In the genomic region with DNA sequence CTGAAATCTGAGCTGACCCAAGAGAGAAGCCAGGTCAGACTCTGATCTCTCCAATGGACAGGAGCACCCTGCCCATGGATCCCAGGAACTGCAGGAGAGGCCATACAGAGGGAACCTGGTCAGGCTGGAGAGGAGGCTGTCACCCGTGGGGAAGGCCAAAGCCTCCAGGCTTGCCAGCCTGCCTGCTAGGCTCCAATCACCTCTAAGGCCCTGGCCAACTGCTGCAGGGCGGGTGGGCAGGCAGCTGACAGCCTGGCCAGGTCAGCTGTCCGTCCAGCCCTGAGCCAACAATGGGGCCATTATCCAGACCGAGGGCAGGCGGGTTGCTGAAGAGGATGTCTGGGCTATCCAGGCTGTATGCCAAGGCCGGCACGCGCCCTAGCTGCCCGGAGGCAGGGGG, we compare ENCODE assay signal across 10 mouse cellular contexts. TPM values are rescaled to one million over a fixed set of nuclear protein-coding genes. Genes with fewer than 3 reads are reported as not detected.
A peak's percentile ranks its signal among the peaks of the same experiment; 100 is the strongest.
DNase-seq lines count a peak whose midpoint lies in the region; ATAC-seq and TF ChIP-seq lines count a peak whose summit lies in the region.
"Had no signal": no experiment of that assay in that cellular context is flagged by ENCODE, and none has a peak within 500 bp of the region (broad histone marks: within the 10 kb centered on the region; RNA-seq: fewer than 3 reads in every experiment).

No protein-coding gene starts in this region.

- peaks cover 10% of the 10 kb centered on the region; the same call in 1 of the 2 replicates for H3K36me3 ChIP-seq in heart, postnatal 0 days (replicated peaks; ENCODE audit: control insufficient read depth, insufficient read depth, low read length)
- H3K36me3 ChIP-seq in liver, embryonic 11.5 days (ENCODE audit: control insufficient read depth, insufficient read depth, low read length), result peaks cover 3% of the 10 kb centered on the region
- no peaks in the 10 kb centered on the region for H3K36me3 ChIP-seq in liver, postnatal 0 days (replicated peaks; ENCODE audit: insufficient read depth, low read length)

- H3K9ac ChIP-seq in heart, postnatal 0 days (replicated peaks; ENCODE audit: low read depth, low read length), result no peak overlapping the region
- no peak overlapping the region for H3K9ac ChIP-seq in liver, embryonic 11.5 days (ENCODE audit: low read depth, low read length)
- no peak overlapping the region for H3K9ac ChIP-seq in liver, postnatal 0 days (replicated peaks)

- no peaks in the 10 kb centered on the region for H3K27me3 ChIP-seq in heart, postnatal 0 days (ENCODE audit: control insufficient read depth, insufficient read depth, low read length)
- no peaks in the 10 kb centered on the region for H3K27me3 ChIP-seq in liver, embryonic 11.5 days (replicated peaks; ENCODE audit: control insufficient read depth, insufficient read depth, low read length)
- H3K27me3 ChIP-seq in liver, postnatal 0 days (ENCODE audit: insufficient read depth, low read length), result no peaks in the 10 kb centered on the region

- no peak for TF ChIP-seq EP300 in heart, postnatal 0 days (IDR thresholded peaks at IDR 0.05; ENCODE audit: low read depth)
- TF ChIP-seq EP300 in liver, postnatal 0 days (IDR thresholded peaks at IDR 0.05; ENCODE audit: low read depth), result no peak

- H3K4me2 ChIP-seq in heart, postnatal 0 days (ENCODE audit: low read depth, low read length), result no peak overlapping the region
- H3K4me2 ChIP-seq in liver, embryonic 11.5 days, result no peak overlapping the region
- no peak overlapping the region for H3K4me2 ChIP-seq in liver, postnatal 0 days (ENCODE audit: low read depth, low read length)

- intact Hi-C loops in heart, postnatal 36 days (cut with DNase I), result loop anchor here (5.0 kb wide), 1 partner anchor 204 kb away; no protein-coding TSS in a partner anchor

- no peak for ATAC-seq in heart, postnatal 0 days (ENCODE audit: insufficient read depth, low read depth)
- ATAC-seq in liver, embryonic 11.5 days (replicated peaks; ENCODE audit: low FRiP score), result no peak
- ATAC-seq in liver, postnatal 0 days, result no peak
- ATAC-seq in inflammation-experienced regulatory T-cells, adult 6 months, result no peak

- peak overlapping the region; percentile 13; the same call in 1 of the 2 replicates for H3K27ac ChIP-seq in heart, postnatal 0 days (ENCODE audit: low read depth)
- H3K27ac ChIP-seq in liver, embryonic 11.5 days (ENCODE audit: low read depth, low read length), result no peak overlapping the region
- no peak overlapping the region for H3K27ac ChIP-seq in liver, postnatal 0 days (ENCODE audit: low read depth)
- H3K27ac ChIP-seq: heart, adult 2 months had no signal

- 66% methylated on average over 9 of the region's 9 CpGs for WGBS in heart, postnatal 0 days
- WGBS in liver, embryonic 11.5 days, result 83% methylated on average over 9 of the region's 9 CpGs
- WGBS in liver, postnatal 0 days (ENCODE audit: insufficient replicate concordance), result 79% methylated on average over 9 of the region's 9 CpGs

- TF ChIP-seq CTCF in heart, postnatal 0 days (IDR thresholded peaks at IDR 0.05; ENCODE audit: low read depth), result no peak
- TF ChIP-seq CTCF in brain, embryonic 14.5 days (IDR thresholded peaks at IDR 0.05; ENCODE audit: borderline replicate concordance, extremely low read depth, insufficient read depth, insufficient read length), result no peak
- TF ChIP-seq CTCF in liver, postnatal 0 days (IDR thresholded peaks at IDR 0.05; ENCODE audit: low read depth), result no peak

- DNase-seq in heart, postnatal 0 days (ENCODE audit: low spot score), result no peak
- DNase-seq in heart, postnatal 36 days, result no peak
- DNase-seq in 3134 (ENCODE audit: extremely low read depth, insufficient read length, low spot score), result peak; percentile 80
- peak; percentile 33 for DNase-seq in brain, embryonic 14.5 days (ENCODE audit: low read depth)
- peak; percentile 73 for DNase-seq in fibroblast of lung, adult 2 months (ENCODE audit: low read depth)
- no peak for DNase-seq in liver, embryonic 11.5 days (ENCODE audit: low spot score)
- DNase-seq in liver, postnatal 0 days, result no peak
- DNase-seq: thymus, postnatal 36 days had no signal

- TF ChIP-seq POLR2A in brain, embryonic 14.5 days (IDR thresholded peaks at IDR 0.05; ENCODE audit: borderline replicate concordance, extremely low read depth, insufficient read depth, insufficient read length, poor library complexity, severe bottlenecking), result no peak

- H3K4me1 ChIP-seq in heart, postnatal 0 days (ENCODE audit: control insufficient read depth, insufficient read depth), result peaks cover 72% of the 10 kb centered on the region
- peaks cover 21% of the 10 kb centered on the region for H3K4me1 ChIP-seq in liver, embryonic 11.5 days (replicated peaks; ENCODE audit: control insufficient read depth, insufficient read depth, low read length)
- peaks cover 8% of the 10 kb centered on the region; the same call in 1 of the 2 replicates for H3K4me1 ChIP-seq in liver, postnatal 0 days (ENCODE audit: insufficient read depth)

- H3K4me3 ChIP-seq in heart, postnatal 0 days (ENCODE audit: low read depth, low read length), result no peak overlapping the region
- H3K4me3 ChIP-seq in liver, embryonic 11.5 days (ENCODE audit: low read depth, low read length), result no peak overlapping the region
- no peak overlapping the region for H3K4me3 ChIP-seq in liver, postnatal 0 days (ENCODE audit: low read depth, low read length)
- H3K4me3 ChIP-seq: heart, adult 2 months had no signal

- no peaks in the 10 kb centered on the region for H3K9me3 ChIP-seq in heart, postnatal 0 days (replicated peaks; ENCODE audit: control insufficient read depth, low read length)
- H3K9me3 ChIP-seq in liver, embryonic 11.5 days (ENCODE audit: control insufficient read depth, low read length), result no peaks in the 10 kb centered on the region
- H3K9me3 ChIP-seq in liver, postnatal 0 days (ENCODE audit: low read length), result no peaks in the 10 kb centered on the region

RNA-seq across cellular contexts. Expression of a gene that starts 14.1 kb away (rescaled TPM):
- total RNA-seq in heart, postnatal 0 days (2014; rRNA removed; ENCODE audit: low replicate concordance), result 30.4 and 133 TPM in 2 replicates
- 7.8 and 8.1 TPM in 2 replicates for polyA plus RNA-seq in heart, postnatal 0 days (2015; fragmentation: Nextera tagmentation; extraction: Ambion mirVana)
- total RNA-seq in heart, postnatal 36 days (2021), result 10 to 100 TPM; 18.9 to 21.9 TPM
- 118 and 171 TPM in 2 replicates for polyA plus RNA-seq in brain, embryonic 14.5 days (2012; rRNA removed)
- 7.5 and 7.7 TPM in 2 replicates for polyA plus RNA-seq in liver, embryonic 11.5 days (2014; fragmentation: Nextera tagmentation; extraction: Ambion mirVana)
- 1.7 TPM in 2 replicates for polyA plus RNA-seq in liver, postnatal 0 days (2015; fragmentation: Nextera tagmentation; extraction: Ambion mirVana)
- 1 to 10 TPM in 1 of 3 experiments, under 1 TPM in 2; 0.60 to 2.5 (median 0.86) TPM for polyA plus RNA-seq in inflammation-experienced regulatory T-cells, adult 6 months (2017; shearing (Covaris generic))

Comparison
In these comparisons a context has a peak if more than half of its experiments do, and no peak if none do; other contexts are left out.
1. DNase-seq: peak in 3134 (single experiment), brain, embryonic 14.5 days (single experiment) and fibroblast of lung, adult 2 months (single experiment); none in heart, postnatal 0 days (single experiment), heart, postnatal 36 days (0 of 2), liver, embryonic 11.5 days (single experiment) and liver, postnatal 0 days (single experiment).
2. RNA of a gene that starts 14.1 kb away (polyA plus RNA-seq): 118 to 171 TPM in brain, embryonic 14.5 days; 7.8 to 8.1 TPM in heart, postnatal 0 days, 7.5 to 7.7 TPM in liver, embryonic 11.5 days, 1.7 TPM in liver, postnatal 0 days and 0.60 to 2.5 TPM in inflammation-experienced regulatory T-cells, adult 6 months; every median in the first group is over 10 times any median in the second.